Mouse (Mus musculus) brain, embryonic 14.5 days (tissue): ENCODE measurements around the gene 1190005I06Rik. TPM values are rescaled to one million over a fixed set of nuclear protein-coding genes. Genes with fewer than 3 reads are reported as not detected.

ENCODE experiments used
- DNase-seq: peaks from one replicate; pipeline ENCODE4 v3.0.0-alpha.2; 2011; ENCODE audit warnings: low read depth
- CTCF ChIP-seq: fragments of 200-500 bp; IDR thresholded peaks from 2 replicates; pipeline ENCODE4 v1.5.1; 2012; ENCODE audit warnings: inconsistent platforms, mild to moderate bottlenecking, moderate library complexity, borderline replicate concordance; ENCODE audit not compliant: insufficient read depth, insufficient read length; ENCODE audit errors: extremely low read depth
- POLR2A ChIP-seq: fragments of 200-500 bp; IDR thresholded peaks from 2 replicates; pipeline ENCODE4 v1.6.1; 2012; ENCODE audit warnings: mild to moderate bottlenecking, inconsistent platforms, borderline replicate concordance; ENCODE audit not compliant: poor library complexity, insufficient read depth, insufficient read length, severe bottlenecking; ENCODE audit errors: extremely low read depth
- polyA plus RNA-seq: library from polyadenylated mRNA; depleted of rRNA; stranded (reverse); fragments of >200 nt; gene quantifications from 2 replicates; pipeline ENCODE4 v1.2.3, GENCODE M21; 2012

The 1190005I06Rik gene
- polyA plus RNA-seq, 1 experiment, result 7.4 TPM

DNA sequence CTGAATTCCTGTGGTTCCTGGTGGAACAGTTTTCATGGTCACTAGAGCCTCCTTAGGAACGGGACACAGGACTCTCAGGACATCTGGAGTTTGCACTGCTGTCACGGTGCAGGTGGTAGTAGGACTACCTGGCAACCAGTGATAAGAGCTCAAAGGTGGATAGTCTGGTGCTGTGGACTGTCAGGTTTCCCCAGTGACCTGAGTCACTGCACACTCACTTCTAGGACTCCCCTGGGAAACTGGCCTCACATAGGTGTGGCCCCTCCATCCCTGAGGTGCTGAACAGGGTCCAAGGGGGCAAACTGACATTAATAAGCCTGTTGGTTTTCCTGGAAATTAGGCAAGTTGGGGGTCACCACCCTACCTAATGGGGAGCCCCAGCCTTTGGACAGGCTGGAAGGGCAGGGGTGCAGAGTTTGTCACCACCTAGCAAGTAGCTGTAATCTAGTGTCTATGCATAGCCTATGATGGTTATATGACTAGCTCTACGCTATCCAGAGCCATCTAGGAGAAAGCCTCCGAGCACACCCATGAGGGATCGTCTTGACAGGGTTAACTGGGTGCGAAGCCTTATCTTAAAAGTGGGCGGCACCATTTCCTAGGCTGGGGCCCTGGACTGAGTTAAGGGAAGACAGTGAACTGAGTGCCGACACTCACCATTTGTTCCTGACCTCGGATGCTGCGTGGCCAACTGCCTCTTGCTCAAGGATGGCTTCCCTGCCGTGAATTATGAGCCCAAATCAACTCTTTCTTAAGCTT lies 32.4 kb upstream of the 1190005I06Rik start:
- no peak for TF ChIP-seq POLR2A
- TF ChIP-seq CTCF, result no peak
- DNase-seq, result no peak

DNA sequence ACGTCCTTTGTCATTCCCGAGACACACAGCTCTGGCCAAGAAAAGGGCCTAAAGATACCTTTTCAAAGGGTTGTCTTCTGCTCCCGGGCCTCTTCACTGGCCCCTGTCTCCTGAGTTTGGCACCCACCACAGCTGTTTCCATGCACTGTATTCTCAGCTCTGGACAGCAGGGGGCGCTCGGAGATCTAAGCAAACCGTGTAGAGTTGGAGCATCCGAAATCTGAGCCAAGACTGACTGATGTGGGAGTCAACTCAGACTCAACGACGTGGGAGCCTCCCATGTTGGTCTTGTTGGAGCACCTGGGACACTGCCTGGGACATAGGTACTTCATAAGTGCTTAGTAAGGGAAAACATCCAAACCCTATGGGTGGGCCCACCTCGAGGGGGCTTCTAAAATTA lies 31.0 kb upstream of the 1190005I06Rik start:
- DNase-seq, result peak; percentile 86
- TF ChIP-seq POLR2A, result no peak
- TF ChIP-seq CTCF, result peak; percentile 96

DNA sequence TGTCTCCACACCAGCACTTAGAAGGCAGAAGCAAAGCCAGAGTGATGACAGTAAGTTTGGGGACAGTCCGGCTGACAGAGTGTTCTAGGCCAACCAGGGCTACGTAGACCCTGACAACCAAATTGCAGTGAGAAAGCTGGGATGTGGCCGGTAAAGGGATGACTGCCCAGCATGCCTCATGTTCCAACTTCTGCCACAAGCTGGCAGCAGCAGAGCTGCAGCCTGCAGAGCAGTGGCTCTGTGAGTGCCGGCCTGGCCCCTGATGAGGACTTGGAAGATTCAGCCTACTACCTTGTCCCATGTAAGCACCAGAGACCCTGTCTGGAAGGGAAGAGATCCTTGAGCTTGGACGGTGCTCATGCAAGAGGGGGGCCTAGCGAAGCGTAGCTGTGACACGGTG lies 28.3 kb upstream of the 1190005I06Rik start:
- no peak for DNase-seq
- TF ChIP-seq POLR2A (no peak), CTCF (0 out of 2 replicates have a peak, but pooled peaks have one; percentile 15)

DNA sequence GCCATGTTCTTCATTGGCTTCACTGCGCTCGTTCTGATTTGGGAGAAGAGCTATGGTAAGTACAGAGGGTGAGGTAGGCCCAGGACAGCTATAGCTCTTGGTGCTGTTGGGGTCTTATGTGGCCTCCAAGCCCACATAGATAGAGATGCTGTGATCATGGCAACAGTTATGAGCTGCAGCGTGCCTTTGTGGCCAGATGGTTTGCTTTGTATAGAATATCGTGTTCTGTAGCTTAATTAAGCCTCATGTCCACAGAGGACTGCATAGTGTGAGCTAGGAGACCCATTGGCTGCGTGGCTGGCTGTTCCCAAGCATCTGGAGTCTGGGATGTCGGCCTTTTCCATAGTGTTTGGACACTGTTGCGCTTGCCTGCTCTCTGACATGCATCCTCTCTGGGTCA lies 25.9 kb upstream of the 1190005I06Rik start:
- TF ChIP-seq POLR2A (no peak), CTCF (no peak)
- DNase-seq, result no peak

DNA sequence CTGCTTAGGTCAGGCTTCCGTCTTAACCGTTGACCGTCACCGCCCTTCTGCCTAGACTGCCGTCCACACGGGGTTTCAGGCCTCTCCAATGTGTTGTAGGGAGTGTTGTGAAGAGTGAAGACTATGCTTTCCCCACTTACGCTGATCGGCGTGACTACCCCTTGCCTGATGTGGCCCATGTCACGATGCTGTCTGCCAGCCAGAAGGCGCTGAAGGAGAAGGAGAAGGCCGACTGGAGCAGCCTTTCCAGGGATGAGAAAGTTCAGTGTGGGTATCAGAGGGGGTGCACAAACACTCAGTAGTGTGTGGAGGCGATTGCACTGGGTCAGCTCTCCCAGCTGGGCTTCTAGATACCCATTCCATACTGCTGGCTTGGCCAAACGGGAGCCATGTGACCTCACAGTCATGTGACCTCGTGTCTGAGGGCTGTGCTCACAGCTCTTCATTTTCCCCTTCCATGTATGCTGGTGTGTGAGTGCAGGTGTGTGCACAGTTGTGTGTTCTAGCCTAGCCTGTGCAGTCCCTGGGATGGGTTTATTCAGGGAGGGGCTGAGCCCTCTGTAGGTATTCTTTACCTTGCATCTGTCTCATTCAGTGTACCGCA lies 25.3 kb upstream of the 1190005I06Rik start:
- TF ChIP-seq POLR2A (no peak), CTCF (no peak)
- no peak for DNase-seq

DNA sequence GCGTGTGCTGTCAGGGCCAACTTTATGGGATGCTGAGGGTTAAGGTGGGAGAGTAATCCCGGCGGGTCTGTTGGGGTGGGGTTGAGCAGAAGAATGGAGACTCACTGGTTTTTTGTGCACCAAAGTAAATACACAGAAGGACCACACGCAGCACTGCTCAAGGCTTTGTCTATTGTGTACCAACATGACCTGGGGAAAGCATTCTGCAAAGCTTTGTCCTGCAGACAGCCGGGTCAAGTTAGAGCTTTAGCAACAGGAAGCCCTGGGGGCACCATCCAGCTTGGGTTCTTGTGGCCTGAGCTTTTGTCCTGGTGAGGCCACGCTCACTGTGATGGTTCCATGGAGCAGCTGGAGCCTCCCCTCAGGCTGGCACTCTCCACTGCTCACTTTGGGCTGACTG lies 24.3 kb upstream of the 1190005I06Rik start:
- TF ChIP-seq CTCF, result no peak
- no peak for DNase-seq

DNA sequence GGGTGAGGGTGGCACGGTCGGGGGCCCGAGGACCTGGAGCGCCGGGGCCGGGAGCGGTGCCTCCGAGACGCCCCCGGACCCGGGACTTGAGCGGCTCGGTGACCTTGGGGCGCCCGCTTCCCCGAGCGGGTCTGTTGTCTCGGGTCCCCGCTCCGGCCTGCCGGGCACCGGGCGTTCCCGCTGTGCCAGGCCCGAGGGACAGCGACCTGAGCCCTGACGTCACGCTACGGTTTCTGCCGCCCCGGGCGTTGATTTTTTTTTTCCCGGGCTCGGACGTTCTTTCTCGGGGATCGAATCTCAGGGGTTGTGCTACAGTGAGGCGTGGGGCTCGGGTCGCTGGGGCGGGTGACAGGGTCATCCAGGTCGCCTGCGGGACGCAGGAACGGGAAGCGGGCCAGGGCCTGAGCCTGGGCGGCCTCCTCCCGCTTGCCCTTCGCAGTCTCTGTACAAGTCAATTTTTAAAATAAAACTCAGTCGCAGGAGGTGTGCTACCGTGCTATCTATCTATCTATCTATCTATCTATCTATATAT lies 21.0 kb upstream of the 1190005I06Rik start, which contains the start of gene Emc8:
Gene Emc8 (minus strand): TSS at position 200 of the 532 bp plus-strand sequence.
- DNase-seq, result no peak
- TF ChIP-seq POLR2A, result no peak
- no peak for TF ChIP-seq CTCF

DNA sequence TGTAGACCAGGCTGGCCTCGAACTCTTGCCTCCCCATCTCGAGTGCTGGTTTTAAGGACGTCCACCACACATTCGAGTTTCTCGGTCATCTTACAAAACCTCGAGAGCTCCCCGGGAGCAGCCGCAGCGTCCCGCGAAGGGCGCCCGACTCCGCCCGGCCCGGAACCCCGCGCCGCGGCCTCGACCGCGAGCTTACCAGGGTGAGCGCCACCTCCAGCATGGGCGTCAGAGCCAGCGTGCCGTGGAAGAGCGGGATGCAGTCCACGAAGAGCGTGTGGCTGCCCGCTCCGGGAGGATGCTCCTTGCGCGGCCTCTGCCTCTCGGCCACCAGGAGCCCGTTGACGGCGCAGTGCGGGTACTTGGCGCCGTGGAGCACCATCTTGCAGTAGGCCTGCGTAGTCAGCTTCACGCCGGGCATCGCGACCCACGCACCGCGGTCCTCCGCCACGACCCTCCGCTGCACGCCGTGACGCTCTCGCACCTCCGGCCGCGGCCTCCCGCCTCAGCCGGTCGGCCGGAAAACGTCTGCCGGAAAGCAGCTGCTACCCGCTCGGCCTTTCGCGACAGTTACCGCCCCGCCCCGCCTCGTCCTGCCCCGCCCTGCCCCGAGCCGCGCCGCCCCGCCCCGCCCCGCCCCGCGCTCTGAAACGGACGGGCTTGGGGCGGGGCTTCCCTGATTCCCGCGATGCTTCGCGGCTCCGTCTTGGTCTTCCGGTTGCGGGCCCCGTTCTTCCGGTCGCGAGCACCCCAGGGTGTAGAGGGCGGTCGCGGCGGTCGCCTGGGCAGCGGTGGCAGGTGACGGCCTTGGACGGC lies 20.3 kb upstream of the 1190005I06Rik start, which contains the start of the genes Gm27021 and Cox4i1:
Gene Gm27021 (minus strand): TSS at position 519 of the 813 bp plus-strand sequence.
Gene Cox4i1 (plus strand): TSS at position 662 of the 813 bp plus-strand sequence.
- DNase-seq, result peak; percentile 98
- peak; percentile 96 for TF ChIP-seq POLR2A
- TF ChIP-seq CTCF, result no peak

DNA sequence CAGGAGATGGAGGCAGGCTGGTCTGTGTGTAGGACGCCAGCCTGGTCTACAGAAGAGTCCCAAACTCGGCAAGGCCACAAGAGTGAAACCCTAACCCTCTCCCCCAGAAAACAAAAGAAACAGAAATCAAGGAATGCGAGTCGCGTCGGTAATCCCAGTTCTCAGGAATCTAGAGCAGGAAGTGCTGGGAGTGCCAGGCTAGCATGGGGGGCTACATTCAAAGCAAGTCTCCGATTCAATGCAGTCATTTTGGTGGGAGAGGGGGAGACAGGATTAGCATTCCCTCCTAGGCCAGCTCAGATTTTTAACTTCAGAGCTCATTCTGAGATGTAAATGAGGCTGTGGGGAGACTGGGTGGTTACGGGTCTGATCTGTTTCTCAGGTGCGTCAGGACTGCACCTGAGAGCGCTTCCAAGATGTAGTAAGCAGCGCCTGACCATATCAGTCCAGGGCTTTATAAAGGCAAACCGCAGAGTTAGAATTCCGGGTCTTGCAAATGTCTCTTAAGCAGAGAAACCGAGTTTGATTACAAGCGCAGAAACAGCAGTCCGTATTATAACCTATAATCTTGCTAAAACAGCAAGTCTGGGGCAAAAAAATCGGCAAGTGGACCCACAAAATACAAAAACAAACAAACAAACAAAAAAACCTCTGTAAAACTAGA lies 19.5 kb upstream of the 1190005I06Rik start:
- TF ChIP-seq POLR2A (no peak), CTCF (no peak)
- DNase-seq, result peak; percentile 21

DNA sequence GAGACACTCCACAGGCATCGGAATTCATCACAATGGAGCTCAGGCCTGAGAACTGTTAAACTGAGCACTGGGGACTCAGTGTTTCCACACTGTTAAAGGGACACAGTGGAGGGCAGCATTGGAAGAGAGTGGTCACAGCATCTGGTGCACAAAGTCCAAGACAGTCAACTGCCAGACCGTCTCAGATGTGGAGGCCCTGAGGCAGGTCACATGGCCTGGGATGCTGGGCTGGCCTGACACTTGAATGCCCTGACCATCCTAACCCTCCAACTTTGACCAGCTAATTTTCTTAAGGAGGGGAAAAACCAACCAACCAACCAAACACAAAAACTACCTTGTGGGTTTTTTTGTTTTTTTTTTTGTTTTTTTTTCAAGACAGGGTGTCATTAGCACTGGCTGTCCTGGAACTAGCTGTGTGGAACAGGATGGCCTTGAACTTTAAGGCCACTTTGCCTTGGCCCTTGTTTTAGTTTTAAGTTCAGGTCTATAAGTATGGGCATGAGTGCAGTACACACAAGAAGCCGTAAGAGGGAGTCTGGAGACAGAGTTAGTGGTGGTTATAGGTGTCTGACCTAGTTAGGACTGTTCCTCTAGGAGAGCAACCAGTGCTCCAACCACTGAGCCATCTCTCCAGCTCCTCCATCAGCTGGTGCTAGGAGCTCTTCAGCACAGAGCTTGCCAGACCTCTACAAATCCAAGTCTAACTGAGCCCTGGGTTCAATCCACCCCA lies 18.5 kb upstream of the 1190005I06Rik start:
- DNase-seq, result no peak
- TF ChIP-seq CTCF (no peak), POLR2A (no peak)
